Mouse (Mus musculus) lung, adult 2 months (tissue): ENCODE measurements around the gene Ak1.

ENCODE experiments used
- CTCF ChIP-seq: fragments of 200-500 bp; IDR thresholded peaks from 2 replicates; pipeline ENCODE4 v1.5.1; 2011; ENCODE audit warnings: mild to moderate bottlenecking, low read length, control low read depth; ENCODE audit not compliant: insufficient read depth
- POLR2A ChIP-seq: fragments of 200-500 bp; IDR thresholded peaks from 2 replicates; pipeline ENCODE4 v1.6.1; 2011; ENCODE audit warnings: low read depth, mild to moderate bottlenecking, control low read depth, low read length, borderline replicate concordance; ENCODE audit errors: extremely low read depth

DNA sequence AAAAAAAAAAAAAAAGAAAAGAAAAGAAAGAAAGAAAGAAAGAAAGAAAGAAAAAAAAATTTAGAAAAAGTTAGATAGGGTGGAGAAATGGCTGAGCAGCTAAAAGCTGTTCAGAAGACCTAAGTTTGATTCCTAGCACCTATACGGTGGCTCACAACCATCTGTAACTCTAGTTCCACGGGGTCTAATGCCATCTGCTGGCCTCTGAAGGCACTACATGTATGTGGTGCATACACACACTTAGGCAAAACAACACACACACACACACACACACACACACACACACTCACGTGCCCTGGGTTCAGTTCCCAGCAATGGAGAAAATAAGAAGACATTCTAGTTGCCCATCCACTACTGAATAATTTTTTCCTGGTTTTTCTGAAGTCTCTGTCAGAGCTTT is 55.3 kb downstream of the Ak1 start:
- TF ChIP-seq CTCF (no peak), POLR2A (no peak)
